Mouse (Mus musculus) ES-E14 (cell line): ENCODE measurements around the gene Nup107. TPM values are rescaled to one million over a fixed set of nuclear protein-coding genes. Genes with fewer than 3 reads are reported as not detected.

Source experiments
- DNase-seq: peaks from one replicate; pipeline ENCODE4 v3.0.0-alpha.2; 2013; ENCODE audit warnings: low read depth, low spot score
- H3K27ac ChIP-seq: 2 replicates; pipeline ENCODE4 v1.5.1; 2012; ENCODE audit warnings: low read depth, mild to moderate bottlenecking, low read length, moderate library complexity, mixed read lengths; ENCODE audit not compliant: poor library complexity, insufficient read depth, severe bottlenecking
- H3K36me3 ChIP-seq: 2 replicates; pipeline ENCODE4 v1.6.1; 2012; ENCODE audit warnings: mild to moderate bottlenecking, low read length, moderate library complexity, mixed read lengths; ENCODE audit not compliant: control insufficient read depth, poor library complexity, insufficient read depth, severe bottlenecking
- H3K4me1 ChIP-seq, 2 experiments: fragments of 150-350 bp in 1 of 2; sonication (generic) in 1 of 2; 2 replicates each; pipeline ENCODE4 v1.6.1; 2012; ENCODE audit warnings: low read length in 2 of 2, mild to moderate bottlenecking in 1 of 2, mixed read lengths in 1 of 2; ENCODE audit not compliant: control insufficient read depth in 2 of 2, insufficient read depth in 2 of 2, poor library complexity in 1 of 2
- H3K4me3 ChIP-seq, 2 experiments: fragments of 150-350 bp in 1 of 2; sonication (generic) in 1 of 2; 2 replicates each; pipeline ENCODE4 v1.5.1; 2012; ENCODE audit warnings: low read length in 2 of 2, low read depth in 1 of 2, mild to moderate bottlenecking in 1 of 2, mixed read lengths in 1 of 2; ENCODE audit not compliant: insufficient read depth in 1 of 2, poor library complexity in 1 of 2, severe bottlenecking in 1 of 2
- H3K9ac ChIP-seq: 2 replicates; pipeline ENCODE4 v1.6.1; 2012; ENCODE audit warnings: low read depth, mild to moderate bottlenecking, low read length, mixed read lengths; ENCODE audit not compliant: poor library complexity, insufficient read depth, severe bottlenecking
- H3K9me3 ChIP-seq: fragments of 150-350 bp; sonication (generic); 2 replicates; pipeline ENCODE4 v1.6.1; 2012; ENCODE audit warnings: low read depth, mild to moderate bottlenecking, low read length; ENCODE audit not compliant: control insufficient read depth, insufficient read depth
- CHD2 ChIP-seq: IDR thresholded peaks from 2 replicates; pipeline ENCODE4 v1.6.1; 2014; ENCODE audit warnings: mild to moderate bottlenecking, low read depth, low read length, inconsistent platforms
- HCFC1 ChIP-seq: IDR thresholded peaks from 2 replicates; pipeline ENCODE4 v1.6.1; 2012; ENCODE audit warnings: low read length, inconsistent platforms, borderline replicate concordance; ENCODE audit not compliant: insufficient read depth
- MAFK ChIP-seq: IDR thresholded peaks from 2 replicates; pipeline ENCODE4 v1.6.1; 2014; ENCODE audit warnings: mild to moderate bottlenecking, low read depth, low read length, inconsistent platforms; ENCODE audit not compliant: insufficient read depth
- ZC3H11A ChIP-seq: IDR thresholded peaks from 2 replicates; pipeline ENCODE4 v1.6.1; 2012; ENCODE audit warnings: low read depth, mild to moderate bottlenecking, inconsistent platforms, low read length, borderline replicate concordance
- ZNF384 ChIP-seq: IDR thresholded peaks from 2 replicates; pipeline ENCODE4 v1.6.1; 2012; ENCODE audit warnings: low read depth, low read length, inconsistent platforms
- in situ Hi-C, 2 experiments: fragments of 600-800 bp; cut with MboI; formaldehyde crosslinking; loops; one replicate each; pipeline ENCODE4 v1.15.1; 2025; ENCODE audit warnings: low sequenced_read_pairs in 2 of 2, inconsistent platforms in 1 of 2; ENCODE audit not compliant: unreplicated experiment in 2 of 2
- total RNA-seq: library from RNA; depleted of rRNA; stranded (reverse); fragments of 300-350 nt; gene quantifications from 2 replicates; pipeline ENCODE4 v1.2.3, GENCODE M21; 2012

Gene Nup107
- total RNA-seq, 1 experiment = 80.8 TPM

- Histone ChIP-seq H3K9me3 (no peaks in the 10 kb centered on the region), H3K4me3 (no peak overlapping the region), H3K4me1 (peaks cover 17 to 36% of the 10 kb centered on the region in 2 experiments), H3K27ac (no peak overlapping the region), H3K9ac (no peak overlapping the region), H3K36me3 (peaks cover 8% of the 10 kb centered on the region)
- TF ChIP-seq ZNF384 = no peak
- no peak for TF ChIP-seq CHD2
- peak; percentile 76 for TF ChIP-seq MAFK
- in situ Hi-C loops = no loop called here
- no peak for DNase-seq
Measured at GRCm38 (mm10) chr10:117810506-117810905, 18.0 kb upstream of the Nup107 start.

- Histone ChIP-seq H3K4me1 (peaks cover 20 to 40% of the 10 kb centered on the region in 2 experiments), H3K27ac (no peak overlapping the region), H3K9ac (no peak overlapping the region), H3K36me3 (peaks cover 1% of the 10 kb centered on the region), H3K9me3 (no peaks in the 10 kb centered on the region), H3K4me3 (no peak overlapping the region)
- in situ Hi-C loops = no loop called here
- TF ChIP-seq HCFC1 = no peak
- no peak for TF ChIP-seq ZC3H11A
- no peak for TF ChIP-seq ZNF384
- TF ChIP-seq CHD2 = no peak
- TF ChIP-seq MAFK = no peak
- DNase-seq = no peak
Measured at GRCm38 (mm10) chr10:117808068-117808467, 15.6 kb upstream of the Nup107 start.

GRCm38 (mm10) chr10:117805919-117806318 is 13.4 kb upstream of the Nup107 start:
- Histone ChIP-seq H3K4me1 (peaks cover 13 to 31% of the 10 kb centered on the region in 2 experiments), H3K4me3 (no peak overlapping the region), H3K9me3 (no peaks in the 10 kb centered on the region), H3K27ac (peak overlapping the region; percentile 6; the same call in 1 of the 2 replicates), H3K36me3 (no peaks in the 10 kb centered on the region), H3K9ac (no peak overlapping the region)
- TF ChIP-seq HCFC1 = no peak
- in situ Hi-C loops = no loop called here
- DNase-seq = no peak

- H3K27ac ChIP-seq = no peak overlapping the region
- H3K4me3 ChIP-seq = no peak overlapping the region
- no peaks in the 10 kb centered on the region for H3K9me3 ChIP-seq
- H3K4me1 ChIP-seq = peaks cover 9 to 19% of the 10 kb centered on the region in 2 experiments
- TF ChIP-seq MAFK (no peak), HCFC1 (no peak), CHD2 (no peak)
- DNase-seq = no peak
- in situ Hi-C loops = no loop called here
- H3K36me3 ChIP-seq = no peaks in the 10 kb centered on the region
- no peak overlapping the region for H3K9ac ChIP-seq
Measured at GRCm38 (mm10) chr10:117803870-117804850, 11.7 kb upstream of the Nup107 start.

GRCm38 (mm10) chr10:117801886-117802285 is 9.4 kb upstream of the Nup107 start:
- in situ Hi-C loops = no loop called here
- no peak for DNase-seq

More at GRCm38 (mm10) chr10:117801886-117802285, 9.4 kb upstream of the Nup107 start:
- no peaks in the 10 kb centered on the region for H3K36me3 ChIP-seq
- H3K4me3 ChIP-seq = no peak overlapping the region
- H3K9ac ChIP-seq = no peak overlapping the region
- TF ChIP-seq MAFK (no peak), ZC3H11A (no peak), HCFC1 (no peak), ZNF384 (no peak), CHD2 (no peak)
- no peak overlapping the region for H3K27ac ChIP-seq
- peaks cover 6 to 7% of the 10 kb centered on the region in 2 experiments for H3K4me1 ChIP-seq
- H3K9me3 ChIP-seq = no peaks in the 10 kb centered on the region
